8 mouse cellular contexts compared by ENCODE assay signal in the genomic region with DNA sequence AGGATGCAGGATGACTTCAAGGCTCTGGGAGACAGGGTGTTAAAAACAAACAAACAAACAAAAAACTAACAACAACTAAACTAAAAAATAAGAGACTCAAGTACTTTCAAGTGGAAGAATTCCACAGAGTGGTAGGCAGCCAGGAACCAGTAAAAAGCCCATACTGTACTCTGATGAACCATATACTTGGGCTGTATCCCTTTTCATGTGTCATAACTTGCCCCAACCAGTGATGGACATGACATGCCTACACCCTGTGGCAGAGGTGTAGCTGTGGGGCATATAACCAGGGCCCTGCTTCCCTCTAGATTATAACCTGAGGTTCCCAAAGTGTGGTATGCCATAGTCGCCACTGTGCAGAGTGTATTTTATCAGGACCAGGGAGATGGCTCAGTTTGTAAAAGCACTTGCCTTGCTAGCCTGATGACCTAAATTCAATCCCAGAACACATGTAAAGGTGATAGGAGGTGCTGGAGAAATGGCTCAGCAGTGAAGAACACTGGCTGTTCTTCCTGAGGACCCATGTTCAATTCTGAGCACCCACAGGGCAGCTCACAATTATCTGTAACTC. TPM values are rescaled to one million over a fixed set of nuclear protein-coding genes. Genes with fewer than 3 reads are reported as not detected.
A peak's percentile ranks its signal among the peaks of the same experiment; 100 is the strongest.
DNase-seq lines count a peak whose midpoint lies in the region; ATAC-seq lines count a peak whose summit lies in the region.

No protein-coding gene starts in this region.

- peak overlapping the region; percentile 91 for H3K4me2 ChIP-seq in heart, embryonic 15.5 days
- peak overlapping the region; percentile 91 for H3K4me2 ChIP-seq in hindbrain, embryonic 13.5 days
- peak overlapping the region; percentile 86 for H3K4me2 ChIP-seq in midbrain, embryonic 12.5 days (replicated peaks)

- no peak for ATAC-seq in heart, embryonic 15.5 days (replicated peaks; ENCODE audit: insufficient number of reproducible peaks, insufficient read depth, low FRiP score, low read depth)
- ATAC-seq in common myeloid progenitor, adult 5-6 weeks (replicated peaks; ENCODE audit: low read depth, poor library complexity, severe bottlenecking) = 0 out of 2 replicates have a peak, but pooled peaks have one; percentile 10
- peak; percentile 53 for ATAC-seq in hindbrain, embryonic 13.5 days (ENCODE audit: low FRiP score)
- ATAC-seq in midbrain, embryonic 12.5 days (ENCODE audit: low FRiP score, low read depth) = peak; percentile 76
- no peak for ATAC-seq in granulocyte monocyte progenitor cell, adult 5-6 weeks (replicated peaks; ENCODE audit: poor library complexity, severe bottlenecking)

- DNase-seq in heart, adult 8-10 months (ENCODE audit: low spot score) = no peak
- DNase-seq in adrenal gland, postnatal 14 days = no peak
- no peak for DNase-seq in thymus, postnatal 4 days

- H3K27me3 ChIP-seq in heart, embryonic 15.5 days = no peaks in the 10 kb centered on the region; the same call in 1 of the 2 replicates
- 0 out of 2 replicates have a peak, but pooled peaks cover 10% of the 10 kb centered on the region for H3K27me3 ChIP-seq in hindbrain, embryonic 13.5 days
- H3K27me3 ChIP-seq in midbrain, embryonic 12.5 days = no peaks in the 10 kb centered on the region

- H3K36me3 ChIP-seq in heart, embryonic 15.5 days = no peaks in the 10 kb centered on the region
- no peaks in the 10 kb centered on the region for H3K36me3 ChIP-seq in hindbrain, embryonic 13.5 days
- H3K36me3 ChIP-seq in midbrain, embryonic 12.5 days = no peaks in the 10 kb centered on the region

- H3K9ac ChIP-seq in heart, embryonic 15.5 days = peak overlapping the region; percentile 65
- peak overlapping the region; percentile 78 for H3K9ac ChIP-seq in hindbrain, embryonic 13.5 days
- H3K9ac ChIP-seq in midbrain, embryonic 12.5 days (replicated peaks) = peak overlapping the region; percentile 78

- WGBS in heart, embryonic 15.5 days = 77% methylated on average over 1 of the region's 1 CpGs
- 80% methylated on average over 1 of the region's 1 CpGs for WGBS in hindbrain, embryonic 13.5 days
- WGBS in midbrain, embryonic 12.5 days = 72% methylated on average over 1 of the region's 1 CpGs

- peak overlapping the region; percentile 70 for H3K4me3 ChIP-seq in heart, embryonic 15.5 days
- H3K4me3 ChIP-seq in hindbrain, embryonic 13.5 days = peak overlapping the region; percentile 70
- H3K4me3 ChIP-seq in midbrain, embryonic 12.5 days = peak overlapping the region; percentile 75

- peaks cover 9% of the 10 kb centered on the region; the same call in 1 of the 2 replicates for H3K4me1 ChIP-seq in heart, embryonic 15.5 days (replicated peaks)
- H3K4me1 ChIP-seq in hindbrain, embryonic 13.5 days (replicated peaks) = peaks cover 25% of the 10 kb centered on the region
- peaks cover 16% of the 10 kb centered on the region for H3K4me1 ChIP-seq in midbrain, embryonic 12.5 days

- no peak overlapping the region for H3K27ac ChIP-seq in heart, embryonic 15.5 days
- H3K27ac ChIP-seq in hindbrain, embryonic 13.5 days = no peak overlapping the region
- no peak overlapping the region for H3K27ac ChIP-seq in midbrain, embryonic 12.5 days (replicated peaks)

- no peaks in the 10 kb centered on the region for H3K9me3 ChIP-seq in heart, embryonic 15.5 days (replicated peaks)
- no peaks in the 10 kb centered on the region for H3K9me3 ChIP-seq in hindbrain, embryonic 13.5 days
- H3K9me3 ChIP-seq in midbrain, embryonic 12.5 days = no peaks in the 10 kb centered on the region

RNA-seq across cellular contexts. Expression of a gene that starts 29.6 kb away (rescaled TPM):
- polyA plus RNA-seq in heart, embryonic 15.5 days (2015; fragmentation: Nextera tagmentation; extraction: Ambion mirVana) = 2.8 and 5.4 TPM in 2 replicates
- 1 to 10 TPM in 3 of 4 experiments, under 1 TPM in 1; 0.82 to 2.2 (median 1.9) TPM for total RNA-seq in heart, adult 8-10 months (2022)
- total RNA-seq in common myeloid progenitor, adult 5-6 weeks (2017) = 2.6 and 4.7 TPM in 2 replicates
- polyA plus RNA-seq in hindbrain, embryonic 13.5 days (2015; fragmentation: Nextera tagmentation; extraction: Ambion mirVana) = 5.0 and 6.8 TPM in 2 replicates
- polyA plus RNA-seq in midbrain, embryonic 12.5 days (2016; fragmentation: Nextera tagmentation; extraction: Ambion mirVana) = 14.5 and 16.0 TPM in 2 replicates
- 18.9 and 21.8 TPM in 2 replicates for total RNA-seq in adrenal gland, postnatal 14 days (2021)
- 0.13 and 1.7 TPM in 2 replicates for total RNA-seq in granulocyte monocyte progenitor cell, adult 5-6 weeks (2014; fragmentation: Nextera tagmentation)
- total RNA-seq in granulocyte monocyte progenitor cell, adult 5-6 weeks (2017) = 0.13 and 0.88 TPM in 2 replicates

RNA-seq across cellular contexts. Expression of a gene that starts 29.6 kb away (rescaled TPM):
- polyA plus RNA-seq in heart, embryonic 15.5 days (2015; fragmentation: Nextera tagmentation; extraction: Ambion mirVana) = 19.5 and 22.5 TPM in 2 replicates
- 1 to 10 TPM in 3 of 4 experiments, under 1 TPM in 1; 0.95 to 2.2 (median 2.1) TPM for total RNA-seq in heart, adult 8-10 months (2022)
- 24.1 and 27.9 TPM in 2 replicates for total RNA-seq in common myeloid progenitor, adult 5-6 weeks (2017)
- 32.8 and 33.2 TPM in 2 replicates for polyA plus RNA-seq in hindbrain, embryonic 13.5 days (2015; fragmentation: Nextera tagmentation; extraction: Ambion mirVana)
- polyA plus RNA-seq in midbrain, embryonic 12.5 days (2016; fragmentation: Nextera tagmentation; extraction: Ambion mirVana) = 38.6 and 40.8 TPM in 2 replicates
- total RNA-seq in adrenal gland, postnatal 14 days (2021) = 10.8 and 13.4 TPM in 2 replicates
- 24.6 and 41.7 TPM in 2 replicates for total RNA-seq in granulocyte monocyte progenitor cell, adult 5-6 weeks (2014; fragmentation: Nextera tagmentation)
- 13.3 and 17.7 TPM in 2 replicates for total RNA-seq in granulocyte monocyte progenitor cell, adult 5-6 weeks (2017)

Comparison
In these comparisons a context has a peak if more than half of its experiments do, and no peak if none do; other contexts are left out.
1. ATAC-seq: peak in common myeloid progenitor, adult 5-6 weeks (single experiment), hindbrain, embryonic 13.5 days (single experiment) and midbrain, embryonic 12.5 days (single experiment); none in heart, embryonic 15.5 days (single experiment) and granulocyte monocyte progenitor cell, adult 5-6 weeks (single experiment).
2. Peak in every context shown above with its lines, with median percentiles within 50 percentile points of each other: H3K4me2 ChIP-seq, H3K4me3 ChIP-seq and H3K9ac ChIP-seq.